Mouse (Mus musculus): ENCODE data around the gene Mlxip. TPM values are rescaled to one million over a fixed set of nuclear protein-coding genes. Genes with fewer than 3 reads are reported as not detected.

Mlxip gene
- polyA plus RNA-seq, 1 experiment from 2014 or later = 14.0 TPM

DNA sequence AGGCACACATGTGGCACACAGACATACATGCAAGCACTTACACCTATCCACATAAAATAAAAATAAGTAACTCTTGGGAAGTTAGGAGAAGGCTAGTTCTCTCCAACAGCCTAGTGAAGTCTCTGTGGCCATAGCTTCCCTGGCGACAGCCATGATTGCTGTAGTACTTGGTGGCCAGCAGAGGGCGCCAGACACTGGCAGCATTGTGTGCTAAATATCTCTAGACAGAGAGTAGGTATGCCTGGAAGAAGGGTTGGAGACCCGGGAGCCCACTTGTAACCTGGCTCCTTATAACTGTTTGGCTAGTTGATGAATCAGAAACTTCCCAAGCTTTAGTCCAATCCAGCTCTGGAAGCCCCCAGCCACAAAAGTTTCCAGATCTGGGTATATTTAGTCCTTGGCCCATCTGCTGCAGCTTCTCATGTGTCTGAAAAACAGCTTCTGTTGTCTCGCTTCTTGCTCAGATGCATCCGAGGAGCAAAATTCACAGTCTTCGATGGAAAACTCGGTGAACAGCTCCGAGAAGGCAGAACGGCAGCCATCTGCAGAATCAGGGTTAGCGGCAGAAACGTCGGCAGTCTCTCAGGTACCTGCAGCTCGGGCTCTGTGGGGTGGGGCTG is 25.6 kb upstream of the Mlxip start:
- Histone ChIP-seq H3K4me3 (no peak overlapping the region), H3K4me2 (no peak overlapping the region), H3K27me3 (no peaks in the 10 kb centered on the region), H3K9ac (no peak overlapping the region), H3K27ac (no peak overlapping the region), H3K4me1 (no peaks in the 10 kb centered on the region), H3K36me3 (ENCODE audit: poor library complexity, severe bottlenecking) (peaks cover 94% of the 10 kb centered on the region), H3K9me3 (replicated peaks) (no peaks in the 10 kb centered on the region)
- 78% methylated on average over 13 of the region's 13 CpGs for WGBS
- no peak for ATAC-seq

DNA sequence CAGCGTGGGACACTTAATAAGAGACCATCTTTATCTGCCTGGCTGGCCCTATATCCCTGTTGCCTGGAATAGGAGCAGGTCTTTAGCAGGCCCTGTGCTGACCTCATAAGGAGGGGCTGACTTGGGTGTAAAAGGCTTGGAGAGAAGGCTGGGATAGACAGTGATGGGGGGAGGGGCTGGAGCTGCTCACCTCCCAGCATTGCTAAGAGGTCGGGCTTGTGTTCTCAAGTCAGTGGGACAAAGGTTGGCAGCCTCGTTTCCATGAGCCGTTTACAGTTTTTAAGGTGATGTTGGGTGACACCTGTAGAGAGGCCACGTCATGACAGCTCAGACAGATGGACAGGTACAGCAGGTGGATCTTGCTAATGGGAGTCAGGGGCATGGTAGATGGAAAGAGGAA is 24.5 kb upstream of the Mlxip start:
- Histone ChIP-seq H3K36me3 (ENCODE audit: poor library complexity, severe bottlenecking) (peaks cover 91% of the 10 kb centered on the region), H3K27me3 (no peaks in the 10 kb centered on the region)

GRCm38 (mm10) chr5:123375262-123375661 is 19.3 kb upstream of the Mlxip start:
- Histone ChIP-seq H3K9me3 (replicated peaks) (no peaks in the 10 kb centered on the region), H3K27me3 (no peaks in the 10 kb centered on the region), H3K4me1 (no peaks in the 10 kb centered on the region; the same call in 1 of the 2 replicates), H3K27ac (no peak overlapping the region), H3K9ac (no peak overlapping the region), H3K36me3 (ENCODE audit: poor library complexity, severe bottlenecking) (peaks cover 49% of the 10 kb centered on the region), H3K4me3 (no peak overlapping the region), H3K4me2 (no peak overlapping the region)
- 90% methylated on average over 10 of the region's 10 CpGs for WGBS
- ATAC-seq = no peak

More for the DNA sequence above, 24.5 kb upstream of the Mlxip start:
- H3K27ac ChIP-seq = no peak overlapping the region
- no peak for ATAC-seq
- no peaks in the 10 kb centered on the region for H3K4me1 ChIP-seq
- H3K4me2 ChIP-seq = no peak overlapping the region
- H3K9me3 ChIP-seq (replicated peaks) = no peaks in the 10 kb centered on the region
- H3K9ac ChIP-seq = no peak overlapping the region
- H3K4me3 ChIP-seq = no peak overlapping the region
- 95% methylated on average over 5 of the region's 5 CpGs for WGBS

- Histone ChIP-seq H3K4me1 (no peaks in the 10 kb centered on the region; the same call in 1 of the 2 replicates), H3K27me3 (no peaks in the 10 kb centered on the region), H3K4me3 (no peak overlapping the region), H3K9ac (no peak overlapping the region), H3K36me3 (ENCODE audit: poor library complexity, severe bottlenecking) (peaks cover 42% of the 10 kb centered on the region), H3K9me3 (replicated peaks) (no peaks in the 10 kb centered on the region), H3K27ac (no peak overlapping the region; the same call in 1 of the 2 replicates), H3K4me2 (no peak overlapping the region)
- ATAC-seq = no peak
- 91% methylated on average over 6 of the region's 6 CpGs for whole genome bisulfite sequencing
These were observed 18.7 kb upstream of the Mlxip start for GRCm38 (mm10) chr5:123375793-123376452.

DNA sequence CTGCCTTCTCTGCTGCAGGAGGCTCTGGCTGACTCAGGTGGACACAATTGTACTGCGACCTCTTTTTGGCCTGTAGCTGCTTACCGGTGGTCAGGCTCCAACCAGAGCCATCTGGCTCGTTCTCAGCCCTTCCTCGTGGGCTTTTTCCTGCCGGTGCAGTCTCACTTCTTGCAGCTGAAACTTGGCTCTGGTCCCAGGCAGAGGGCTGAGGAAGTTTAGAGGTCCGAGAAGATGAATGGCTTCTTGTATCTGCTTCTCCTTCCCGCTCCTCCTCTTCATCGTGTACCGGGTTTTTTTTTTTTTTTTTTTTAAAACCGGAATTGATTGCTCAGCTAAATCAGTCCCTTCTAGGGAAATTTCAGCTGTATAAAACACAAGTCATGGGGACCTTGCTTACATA is 18.0 kb upstream of the Mlxip start:
- H3K4me1 ChIP-seq = no peaks in the 10 kb centered on the region; the same call in 1 of the 2 replicates
- no peak overlapping the region for H3K4me3 ChIP-seq
- H3K27me3 ChIP-seq = no peaks in the 10 kb centered on the region
- H3K27ac ChIP-seq = no peak overlapping the region
- no peaks in the 10 kb centered on the region for H3K9me3 ChIP-seq (replicated peaks)
- no peak overlapping the region for H3K9ac ChIP-seq
- WGBS = 39% methylated on average over 10 of the region's 10 CpGs
- peaks cover 36% of the 10 kb centered on the region for H3K36me3 ChIP-seq (ENCODE audit: poor library complexity, severe bottlenecking)
- H3K4me2 ChIP-seq = no peak overlapping the region
- ATAC-seq = no peak

DNA sequence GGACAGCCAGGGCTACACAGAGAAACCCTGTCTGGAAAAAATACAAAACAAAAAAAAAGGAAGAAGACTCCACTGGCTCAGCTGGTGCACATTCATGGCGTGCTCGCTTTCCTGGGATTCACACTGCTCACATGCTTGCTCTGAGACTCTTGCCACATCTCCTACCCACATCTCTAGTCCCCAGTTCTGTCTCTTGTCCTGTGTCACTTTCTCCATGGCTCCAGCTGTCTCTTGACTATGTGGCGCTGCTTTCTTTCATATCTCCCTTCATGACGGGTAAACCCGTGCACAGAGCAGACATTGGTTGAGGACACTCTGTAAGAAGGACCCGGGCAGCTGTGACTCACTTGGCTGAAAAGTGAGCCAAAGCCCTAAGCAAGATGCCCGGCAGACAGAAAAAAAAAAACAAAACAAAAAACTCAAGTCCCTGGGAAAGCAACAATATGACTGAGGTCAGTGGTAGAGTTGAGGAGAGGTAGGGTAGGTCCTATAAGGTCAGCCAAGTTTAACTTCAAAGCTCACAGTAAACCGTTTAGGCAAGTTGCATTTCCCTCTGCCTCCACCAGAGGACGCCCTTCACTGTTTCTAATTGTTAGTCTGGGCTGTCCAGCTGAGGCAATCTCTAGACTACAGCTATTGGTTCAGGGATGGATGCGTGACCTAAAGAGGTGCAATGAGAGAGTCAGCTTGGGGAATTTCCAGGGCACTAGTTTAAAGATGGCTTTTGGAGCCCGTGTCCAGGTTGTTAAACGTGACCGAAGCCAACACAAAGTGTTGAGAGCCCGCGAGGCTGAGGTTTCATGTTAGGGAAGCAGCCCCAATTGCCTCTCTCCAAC is 17.3 kb upstream of the Mlxip start:
- Histone ChIP-seq H3K27ac (no peak overlapping the region), H3K9me3 (replicated peaks) (no peaks in the 10 kb centered on the region), H3K4me1 (peaks cover 3% of the 10 kb centered on the region; the same call in 1 of the 2 replicates), H3K4me3 (no peak overlapping the region), H3K9ac (no peak overlapping the region), H3K27me3 (no peaks in the 10 kb centered on the region), H3K36me3 (ENCODE audit: poor library complexity, severe bottlenecking) (peaks cover 28% of the 10 kb centered on the region), H3K4me2 (no peak overlapping the region)
- peak; percentile 41; the same call in 1 of the 2 replicates for ATAC-seq
- 67% methylated on average over 15 of the region's 15 CpGs for WGBS

GRCm38 (mm10) chr5:123378712-123379111 is 15.9 kb upstream of the Mlxip start:
- no peak for ATAC-seq
- H3K9ac ChIP-seq = no peak overlapping the region

GRCm38 (mm10) chr5:123379504-123379931 is 15.1 kb upstream of the Mlxip start:
- no peak overlapping the region for H3K4me3 ChIP-seq
- H3K4me2 ChIP-seq = no peak overlapping the region
- 87% methylated on average over 5 of the region's 5 CpGs for WGBS
- H3K4me1 ChIP-seq = peaks cover 3% of the 10 kb centered on the region; the same call in 1 of the 2 replicates
- H3K27ac ChIP-seq = no peak overlapping the region
- H3K9me3 ChIP-seq (replicated peaks) = no peaks in the 10 kb centered on the region
- ATAC-seq = no peak
- no peak overlapping the region for H3K9ac ChIP-seq
- peaks cover 7% of the 10 kb centered on the region for H3K36me3 ChIP-seq (ENCODE audit: poor library complexity, severe bottlenecking)
- no peaks in the 10 kb centered on the region for H3K27me3 ChIP-seq

More at GRCm38 (mm10) chr5:123378712-123379111, 15.9 kb upstream of the Mlxip start:
- WGBS = 84% methylated on average over 9 of the region's 9 CpGs
- Histone ChIP-seq H3K4me2 (no peak overlapping the region), H3K27me3 (no peaks in the 10 kb centered on the region), H3K4me1 (peaks cover 3% of the 10 kb centered on the region; the same call in 1 of the 2 replicates), H3K9me3 (replicated peaks) (no peaks in the 10 kb centered on the region), H3K36me3 (ENCODE audit: poor library complexity, severe bottlenecking) (peaks cover 15% of the 10 kb centered on the region), H3K27ac (no peak overlapping the region), H3K4me3 (no peak overlapping the region)

DNA sequence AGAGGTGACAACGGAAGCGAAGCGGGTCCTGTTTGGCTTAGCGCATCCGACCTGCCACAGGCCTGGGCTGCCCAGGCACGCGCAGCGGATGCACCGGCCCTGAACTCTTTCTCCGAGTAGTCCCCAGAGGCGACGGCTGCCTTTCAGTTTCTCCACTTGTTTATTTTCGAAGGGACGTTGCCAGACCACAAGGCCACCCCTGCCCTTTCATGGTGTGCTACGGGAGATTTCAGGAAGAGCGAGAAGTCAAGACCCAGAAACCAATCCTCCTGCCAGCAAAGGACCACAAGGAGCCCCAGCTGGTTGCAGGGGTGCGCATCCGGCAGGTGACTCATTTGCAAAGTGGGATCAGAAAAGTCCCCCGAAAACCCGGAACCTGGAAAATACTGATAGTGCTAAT is 12.6 kb upstream of the Mlxip start:
- WGBS = 44% methylated on average over 20 of the region's 20 CpGs
- H3K36me3 ChIP-seq (ENCODE audit: poor library complexity, severe bottlenecking) = no peaks in the 10 kb centered on the region

DNA sequence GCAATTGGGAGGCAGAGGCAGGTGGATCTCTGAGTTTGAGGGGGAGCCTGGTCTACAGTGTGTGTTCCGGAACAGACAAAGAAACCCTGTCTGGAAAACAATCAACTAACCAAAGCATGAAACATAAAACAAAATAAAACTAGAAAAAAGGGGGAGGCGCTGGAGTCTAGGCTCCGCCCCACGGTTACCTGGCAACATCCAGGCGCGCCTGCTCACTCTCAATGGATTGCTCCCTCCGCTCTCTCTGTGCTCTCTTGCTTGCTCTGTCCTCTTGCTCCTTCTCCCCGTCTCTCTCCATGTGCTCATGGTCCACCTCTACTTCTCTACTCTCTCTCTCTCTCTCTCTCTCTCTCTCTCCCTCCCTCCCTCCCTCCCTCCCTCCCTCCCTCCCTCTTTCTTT is 11.9 kb upstream of the Mlxip start:
- Histone ChIP-seq H3K27ac (no peak overlapping the region), H3K4me3 (no peak overlapping the region), H3K27me3 (no peaks in the 10 kb centered on the region), H3K9ac (no peak overlapping the region), H3K4me1 (peaks cover 3% of the 10 kb centered on the region; the same call in 1 of the 2 replicates), H3K4me2 (no peak overlapping the region), H3K9me3 (replicated peaks) (0 out of 2 replicates have a peak, but pooled peaks cover 4% of the 10 kb centered on the region), H3K36me3 (ENCODE audit: poor library complexity, severe bottlenecking) (no peaks in the 10 kb centered on the region)
- WGBS = 88% methylated on average over 8 of the region's 8 CpGs
- ATAC-seq = no peak

More for the DNA sequence above, 12.6 kb upstream of the Mlxip start:
- Histone ChIP-seq H3K9me3 (replicated peaks) (0 out of 2 replicates have a peak, but pooled peaks cover 4% of the 10 kb centered on the region), H3K4me2 (no peak overlapping the region), H3K4me3 (no peak overlapping the region), H3K4me1 (peaks cover 3% of the 10 kb centered on the region; the same call in 1 of the 2 replicates), H3K27me3 (no peaks in the 10 kb centered on the region), H3K27ac (no peak overlapping the region), H3K9ac (no peak overlapping the region)
- no peak for ATAC-seq

DNA sequence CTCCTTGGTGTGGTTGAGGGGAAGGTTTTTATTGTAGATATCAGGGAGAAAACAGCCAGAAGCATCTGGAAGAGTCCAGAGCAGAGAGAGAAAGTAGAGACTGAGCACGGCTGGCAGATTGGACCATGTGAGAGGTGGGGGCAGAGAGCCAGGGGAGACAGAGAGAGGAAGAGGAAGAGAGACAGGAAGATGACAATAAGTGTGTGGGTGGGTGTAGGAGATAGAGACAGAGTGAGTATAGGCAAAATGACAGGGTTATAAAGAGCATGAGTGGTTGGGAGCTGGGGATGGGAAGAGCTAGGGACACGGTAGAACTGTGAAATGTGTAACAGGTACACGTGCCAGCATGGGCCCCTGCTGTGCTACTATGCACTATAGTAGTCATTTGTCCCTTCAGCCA is 6.1 kb upstream of the Mlxip start:
- Histone ChIP-seq H3K4me1 (peaks cover 15% of the 10 kb centered on the region), H3K27me3 (no peaks in the 10 kb centered on the region), H3K27ac (no peak overlapping the region), H3K36me3 (ENCODE audit: poor library complexity, severe bottlenecking) (no peaks in the 10 kb centered on the region), H3K4me2 (no peak overlapping the region), H3K4me3 (no peak overlapping the region), H3K9me3 (replicated peaks) (0 out of 2 replicates have a peak, but pooled peaks cover 4% of the 10 kb centered on the region), H3K9ac (0 out of 2 replicates have a peak overlapping the region, but pooled peaks have one; percentile 12)
- WGBS = 17% methylated on average over 3 of the region's 3 CpGs
- no peak for ATAC-seq
